Mouse (Mus musculus): ENCODE results near the gene Vamp9. TPM values are rescaled to one million over a fixed set of nuclear protein-coding genes. Genes with fewer than 3 reads are reported as not detected.

The Vamp9 gene
- polyA plus RNA-seq (2014; fragmentation: Illumina TruSeq; extraction: RNeasy Lipid Tissue Mini Kit (QIAGEN cat#74804)) = not detected

GRCm38 (mm10) chr5:99906181-99906956 is at the start of gene Vamp9:
Gene Vamp9 (plus strand): TSS chr5:99906254.

GRCm38 (mm10) chr5:99978699-99979442 is 72.8 kb downstream of the Vamp9 start, which contains the start of the genes Hnrnpd and 4930524J08Rik:
Gene Hnrnpd (minus strand): TSS chr5:99978938.
Gene 4930524J08Rik (plus strand): TSS chr5:99979061.

Other genes with a start within 250 kb of the Vamp9 start
- 49.9 TPM for gene Rasgef1b, start 177.2 kb upstream of the Vamp9 start, polyA plus RNA-seq (2014; fragmentation: Illumina TruSeq; extraction: RNeasy Lipid Tissue Mini Kit (QIAGEN cat#74804))
- 857 TPM for gene Hnrnpd, start 72.7 kb downstream of the Vamp9 start, polyA plus RNA-seq (2014; fragmentation: Illumina TruSeq; extraction: RNeasy Lipid Tissue Mini Kit (QIAGEN cat#74804))
- not detected for gene 4930524J08Rik, start 72.8 kb downstream of the Vamp9 start, polyA plus RNA-seq (2014; fragmentation: Illumina TruSeq; extraction: RNeasy Lipid Tissue Mini Kit (QIAGEN cat#74804))
- gene Hnrnpdl, start 133.4 kb downstream of the Vamp9 start, polyA plus RNA-seq (2014; fragmentation: Illumina TruSeq; extraction: RNeasy Lipid Tissue Mini Kit (QIAGEN cat#74804)) = 323 TPM
- gene Enoph1, start 133.7 kb downstream of the Vamp9 start, polyA plus RNA-seq (2014; fragmentation: Illumina TruSeq; extraction: RNeasy Lipid Tissue Mini Kit (QIAGEN cat#74804)) = 21.9 TPM